Mouse (Mus musculus) gastrocnemius, adult 18-20 months (tissue): ENCODE data around the gene Olfr1451. TPM values are rescaled to one million over a fixed set of nuclear protein-coding genes. Genes with fewer than 3 reads are reported as not detected.
"Not testable (repeated sequence)": the region's sequence is repeated elsewhere in the genome, so short reads cannot be mapped to it uniquely, and the experiment has no call there.

ENCODE experiments used
- DNase-seq: peaks from one replicate; pipeline ENCODE4 v3.0.0; 2021; ENCODE audit warnings: low spot score
- long read RNA-seq, 2 experiments: library from polyadenylated mRNA; stranded (forward); transcript quantifications; one replicate each; pipeline ENCODE4 v2.0.0; 2021
- total RNA-seq, 2 experiments: library from RNA; stranded (reverse); gene quantifications; 2 replicates each; pipeline ENCODE4 v1.2.3; 2021

Olfr1451 gene
- not detected for total RNA-seq
- long read RNA-seq, experiment 1 = 0 reads
- long read RNA-seq, experiment 2 = 0 reads

GRCm38 (mm10) chr19:12994714-12995113 lies at the start of gene Olfr1451:
TSS of gene Olfr1451 (plus strand) at chr19:12995014.
- DNase-seq = no peak

GRCm38 (mm10) chr19:12949958-12950357 lies 44.9 kb upstream of the Olfr1451 start, which contains the start of gene Olfr1450:
TSS of gene Olfr1450 (plus strand) at chr19:12950258.
- DNase-seq = no peak

DNA sequence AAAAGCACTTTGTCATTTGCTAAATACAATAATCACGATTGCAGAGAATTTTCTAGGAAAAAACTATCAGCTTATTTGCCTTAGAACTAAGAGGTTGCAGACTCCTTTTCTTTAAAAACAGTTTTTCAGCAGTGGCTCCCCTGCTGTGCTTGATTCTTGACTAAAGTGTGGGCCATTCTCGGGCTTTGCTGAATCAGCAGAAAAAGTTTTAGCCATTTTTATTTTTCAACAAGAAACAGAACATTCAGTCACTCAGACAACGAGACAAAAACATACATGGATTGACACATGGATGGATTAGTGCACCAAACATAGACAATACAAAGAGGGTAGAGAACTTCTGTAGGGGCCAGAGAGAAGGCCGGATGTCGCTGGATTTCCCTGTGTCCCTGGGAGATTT lies 24.7 kb upstream of the Olfr1451 start:
- DNase-seq = not testable (repeated sequence)

- not testable (repeated sequence) for DNase-seq
These were observed 2.5 kb upstream of the Olfr1451 start for GRCm38 (mm10) chr19:12992316-12992715.

GRCm38 (mm10) chr19:13028227-13028626 lies 33.4 kb downstream of the Olfr1451 start, which contains the start of gene Olfr1453:
TSS of gene Olfr1453 (minus strand) at chr19:13028327.
- DNase-seq = no peak

Other genes with a start within 250 kb of the Olfr1451 start
- 1 to 10 TPM; 1.8 to 2.0 TPM for gene Cntf, start 229.4 kb upstream of the Olfr1451 start, total RNA-seq
- 100 to 1,000 TPM; 131 to 144 TPM for gene Zfp91, start 198.9 kb upstream of the Olfr1451 start, total RNA-seq
- under 1 TPM; 0.25 to 0.38 TPM for gene Lpxn, start 198.8 kb upstream of the Olfr1451 start, total RNA-seq
- not detected for gene Gm5244, start 148.3 kb upstream of the Olfr1451 start, total RNA-seq
- not detected for gene Olfr1444, start 137.7 kb upstream of the Olfr1451 start, total RNA-seq
- not detected for gene Olfr1445, start 111.2 kb upstream of the Olfr1451 start, total RNA-seq
- gene Olfr1446, start 101.5 kb upstream of the Olfr1451 start, total RNA-seq = not detected
- gene Olfr1447, start 91.3 kb upstream of the Olfr1451 start, total RNA-seq = not detected
- not detected for gene Olfr1448, start 70.6 kb upstream of the Olfr1451 start, total RNA-seq
- gene Olfr1449, start 64.2 kb upstream of the Olfr1451 start, total RNA-seq = not detected
- gene Olfr1450, start 44.8 kb upstream of the Olfr1451 start, total RNA-seq = not detected
- gene Olfr1453, start 33.3 kb downstream of the Olfr1451 start, total RNA-seq = not detected
- not detected for gene Olfr1454, start 65.6 kb downstream of the Olfr1451 start, total RNA-seq
- not detected for gene Olfr1457, start 102.9 kb downstream of the Olfr1451 start, total RNA-seq
- gene Olfr1458, start 111.8 kb downstream of the Olfr1451 start, total RNA-seq = not detected
- gene Olfr1459, start 154.5 kb downstream of the Olfr1451 start, total RNA-seq = under 1 TPM in 1 of 2 experiments, not detected in 1; 0.02 TPM
- gene Olfr1461, start 168.0 kb downstream of the Olfr1451 start, total RNA-seq = not detected
- not detected for gene Olfr1462, start 190.7 kb downstream of the Olfr1451 start, total RNA-seq
- not detected for gene Olfr1463, start 236.3 kb downstream of the Olfr1451 start, total RNA-seq